Mouse (Mus musculus) heart, embryonic 14.5 days (tissue): ENCODE data around the gene Pde4b. TPM values are rescaled to one million over a fixed set of nuclear protein-coding genes. Genes with fewer than 3 reads are reported as not detected.
A peak's percentile ranks its signal among the peaks of the same experiment; 100 is the strongest.

Experiments
- ATAC-seq: fragments of 200-750 bp; cut with Nextera tagmentation; 2 replicates; pipeline ENCODE4 v1.8.0; 2017; ENCODE audit warnings: low read depth, moderate TSS enrichment; ENCODE audit not compliant: insufficient number of reproducible peaks, insufficient read depth, low FRiP score
- H3K27ac ChIP-seq, 2 experiments: fragments of 200-500 bp in 1 of 2; fragments of 300-500 bp in 1 of 2; sonication (generic) in 1 of 2; replicated peaks in 1 of 2; 2 replicates each; pipeline ENCODE4 v1.5.1; 2012 to 2014; ENCODE audit warnings: low read depth in 2 of 2, low read length in 2 of 2, control low read depth in 1 of 2, mild to moderate bottlenecking in 1 of 2, mixed read lengths in 1 of 2; ENCODE audit not compliant: control insufficient read depth in 1 of 2, insufficient read depth in 1 of 2
- H3K27me3 ChIP-seq: fragments of 300-500 bp; sonication (generic); 2 replicates; pipeline ENCODE4 v1.6.1; 2014; ENCODE audit warnings: mild to moderate bottlenecking, low read length, control low read depth; ENCODE audit not compliant: control insufficient read depth, insufficient read depth
- H3K36me3 ChIP-seq: fragments of 300-500 bp; sonication (generic); 2 replicates; pipeline ENCODE4 v1.6.1; 2014; ENCODE audit warnings: mild to moderate bottlenecking, control low read depth, low read length, mixed read lengths; ENCODE audit not compliant: control insufficient read depth, insufficient read depth
- H3K4me1 ChIP-seq, 2 experiments: fragments of 200-500 bp in 1 of 2; fragments of 300-500 bp in 1 of 2; sonication (generic) in 1 of 2; 2 replicates each; pipeline ENCODE4 v1.6.1; 2012 to 2014; ENCODE audit warnings: low read length in 2 of 2, control low read depth in 1 of 2, mixed read lengths in 1 of 2; ENCODE audit not compliant: control insufficient read depth in 2 of 2, insufficient read depth in 2 of 2
- H3K4me2 ChIP-seq: fragments of 300-500 bp; sonication (generic); 2 replicates; pipeline ENCODE4 v1.6.1; 2014; ENCODE audit warnings: mild to moderate bottlenecking, low read length
- H3K4me3 ChIP-seq, 2 experiments: fragments of 200-500 bp in 1 of 2; fragments of 300-500 bp in 1 of 2; sonication (generic) in 1 of 2; 2 replicates each; pipeline ENCODE4 v1.5.1; 2012 to 2014; ENCODE audit warnings: low read length in 2 of 2, mild to moderate bottlenecking in 2 of 2, control low read depth in 1 of 2, low read depth in 1 of 2, moderate library complexity in 1 of 2; ENCODE audit not compliant: control insufficient read depth in 1 of 2, insufficient read depth in 1 of 2
- H3K9ac ChIP-seq: fragments of 300-500 bp; sonication (generic); 2 replicates; pipeline ENCODE4 v1.6.1; 2014; ENCODE audit warnings: mild to moderate bottlenecking, low read length
- H3K9me3 ChIP-seq: fragments of 300-500 bp; sonication (generic); 2 replicates; pipeline ENCODE4 v1.6.1; 2016; ENCODE audit warnings: low read length, control low read depth; ENCODE audit not compliant: control insufficient read depth
- WGBS: fragments of 180-500 bp; shearing (Covaris S2); extraction: QIAGEN DNeasy Blood & Tissue Kit; methylation state at CpG from one replicate; pipeline ENCODE4 v1.1.7; 2014; 5-methylcytosine and 5-hydroxymethylcytosine counted together
- polyA plus RNA-seq: library from polyadenylated mRNA; unstranded; fragments of >200 nt; fragmentation: Nextera tagmentation; extraction: Ambion mirVana; gene quantifications from 2 replicates; pipeline ENCODE4 v1.2.1, GENCODE M21; 2014

Gene Pde4b
- polyA plus RNA-seq, 1 experiment from 2014 or later, result 30.5 TPM

- 28% methylated on average over 5 of the region's 5 CpGs for WGBS
- H3K27me3 ChIP-seq, result no peaks in the 10 kb centered on the region
- 0 out of 2 replicates have a peak, but pooled peaks have one; percentile 39 for ATAC-seq
- peak overlapping the region; percentile 14 to 41; a peak in 2 of 4 replicates for H3K27ac ChIP-seq
- peaks cover 5 to 12% of the 10 kb centered on the region in 2 experiments for H3K4me1 ChIP-seq
- 0 out of 2 replicates have a peak overlapping the region, but pooled peaks have one; percentile 6 for H3K4me2 ChIP-seq
- H3K36me3 ChIP-seq, result no peaks in the 10 kb centered on the region
- no peaks in the 10 kb centered on the region for H3K9me3 ChIP-seq
- H3K4me3 ChIP-seq, result no peak overlapping the region
- H3K9ac ChIP-seq, result no peak overlapping the region
Measured at GRCm38 (mm10) chr4:102177258-102177657, 89.9 kb downstream of the Pde4b start.

GRCm38 (mm10) chr4:102186888-102187287, 99.5 kb downstream of the Pde4b start:
- ATAC-seq, result no peak
- Histone ChIP-seq H3K4me2 (no peak overlapping the region), H3K36me3 (no peaks in the 10 kb centered on the region), H3K4me3 (no peak overlapping the region), H3K9ac (no peak overlapping the region), H3K27ac (no peak overlapping the region), H3K27me3 (no peaks in the 10 kb centered on the region), H3K4me1 (no peaks in the 10 kb centered on the region), H3K9me3 (no peaks in the 10 kb centered on the region)
- 85% methylated on average over 5 of the region's 5 CpGs for WGBS

- ATAC-seq, result no peak
- Histone ChIP-seq H3K36me3 (no peaks in the 10 kb centered on the region), H3K9ac (no peak overlapping the region), H3K4me3 (no peak overlapping the region), H3K4me2 (no peak overlapping the region), H3K4me1 (no peaks in the 10 kb centered on the region), H3K27me3 (no peaks in the 10 kb centered on the region), H3K27ac (no peak overlapping the region), H3K9me3 (no peaks in the 10 kb centered on the region)
- WGBS, result 91% methylated on average over 5 of the region's 5 CpGs
Measured at GRCm38 (mm10) chr4:102197707-102198106, 110.4 kb downstream of the Pde4b start.

GRCm38 (mm10) chr4:102209773-102210172, 122.4 kb downstream of the Pde4b start:
- H3K4me2 ChIP-seq, result no peak overlapping the region
- H3K4me1 ChIP-seq, result peaks cover 0 to 10% of the 10 kb centered on the region in 2 experiments; a peak in 1 of 4 replicates
- H3K36me3 ChIP-seq, result no peaks in the 10 kb centered on the region
- H3K27ac ChIP-seq, result no peak overlapping the region
- 89% methylated on average over 2 of the region's 2 CpGs for WGBS
- no peak overlapping the region for H3K4me3 ChIP-seq
- ATAC-seq, result no peak
- no peaks in the 10 kb centered on the region for H3K27me3 ChIP-seq
- no peak overlapping the region for H3K9ac ChIP-seq
- H3K9me3 ChIP-seq, result 0 out of 2 replicates have a peak, but pooled peaks cover 5% of the 10 kb centered on the region

- Histone ChIP-seq H3K9me3 (no peaks in the 10 kb centered on the region), H3K4me2 (no peak overlapping the region), H3K27ac (no peak overlapping the region), H3K36me3 (no peaks in the 10 kb centered on the region), H3K4me3 (no peak overlapping the region), H3K4me1 (peaks cover 3 to 23% of the 10 kb centered on the region in 2 experiments), H3K9ac (no peak overlapping the region), H3K27me3 (no peaks in the 10 kb centered on the region)
- no peak for ATAC-seq
Measured at GRCm38 (mm10) chr4:102226700-102227099, 139.4 kb downstream of the Pde4b start.

- H3K9ac ChIP-seq, result peak overlapping the region; percentile 18; the same call in 1 of the 2 replicates
- no peaks in the 10 kb centered on the region for H3K27me3 ChIP-seq
- peak overlapping the region; percentile 42 for H3K4me2 ChIP-seq
- H3K9me3 ChIP-seq, result no peaks in the 10 kb centered on the region
- no peaks in the 10 kb centered on the region for H3K36me3 ChIP-seq
- peak overlapping the region in 1 of 2 experiments; percentile 37; a peak in 1 of 4 replicates for H3K27ac ChIP-seq
- 46% methylated on average over 7 of the region's 7 CpGs for WGBS
- peaks cover 3 to 23% of the 10 kb centered on the region in 2 experiments for H3K4me1 ChIP-seq
- ATAC-seq, result no peak
- no peak overlapping the region for H3K4me3 ChIP-seq
Measured at GRCm38 (mm10) chr4:102228953-102229586, 141.7 kb downstream of the Pde4b start.

GRCm38 (mm10) chr4:102230898-102231297, 143.6 kb downstream of the Pde4b start:
- no peaks in the 10 kb centered on the region for H3K27me3 ChIP-seq
- no peak overlapping the region for H3K9ac ChIP-seq
- no peak overlapping the region for H3K4me2 ChIP-seq
- WGBS, result 6% methylated on average over 1 of the region's 1 CpGs
- no peak overlapping the region for H3K4me3 ChIP-seq
- H3K4me1 ChIP-seq, result peaks cover 3 to 19% of the 10 kb centered on the region in 2 experiments
- no peak for ATAC-seq
- no peak overlapping the region; a peak in 1 of 4 replicates for H3K27ac ChIP-seq
- no peaks in the 10 kb centered on the region for H3K36me3 ChIP-seq
- no peaks in the 10 kb centered on the region for H3K9me3 ChIP-seq

- Histone ChIP-seq H3K4me2 (no peak overlapping the region), H3K27ac (no peak overlapping the region), H3K9ac (no peak overlapping the region), H3K4me1 (peaks cover 3 to 19% of the 10 kb centered on the region in 2 experiments), H3K9me3 (no peaks in the 10 kb centered on the region), H3K36me3 (no peaks in the 10 kb centered on the region), H3K27me3 (no peaks in the 10 kb centered on the region), H3K4me3 (no peak overlapping the region)
- 61% methylated on average over 1 of the region's 1 CpGs for WGBS
- no peak for ATAC-seq
Measured at GRCm38 (mm10) chr4:102233633-102234032, 146.3 kb downstream of the Pde4b start.
